Mouse (Mus musculus) adipocyte (in vitro differentiated cells): ENCODE measurements around the gene Hs3st6.

Source experiments
- DNase-seq: peaks from one replicate; pipeline ENCODE4 v3.0.0-alpha.2; 2016; ENCODE audit warnings: low spot score

The Hs3st6 gene

GRCm38 (mm10) chr17:24729067-24729466 lies 23.7 kb upstream of the Hs3st6 start:
- no peak for DNase-seq

- no peak for DNase-seq
Observed at GRCm38 (mm10) chr17:24730787-24731186, 22.0 kb upstream of the Hs3st6 start.

GRCm38 (mm10) chr17:24732233-24732935 lies 20.4 kb upstream of the Hs3st6 start:
- no peak for DNase-seq

- no peak for DNase-seq
Observed at GRCm38 (mm10) chr17:24733434-24734050, 19.2 kb upstream of the Hs3st6 start.

- no peak for DNase-seq
Observed at GRCm38 (mm10) chr17:24734513-24734912, 18.3 kb upstream of the Hs3st6 start.

GRCm38 (mm10) chr17:24735446-24735845 lies 17.3 kb upstream of the Hs3st6 start:
- DNase-seq, result no peak

- DNase-seq, result peak; percentile 100
Observed at GRCm38 (mm10) chr17:24736330-24737051, 16.3 kb upstream of the Hs3st6 start, which contains the start of gene Msrb1. TSS of gene Msrb1 (plus strand) at chr17:24736642.

- DNase-seq, result peak; percentile 36
Observed at GRCm38 (mm10) chr17:24737135-24737810, 15.5 kb upstream of the Hs3st6 start.

GRCm38 (mm10) chr17:24738238-24738637 lies 14.6 kb upstream of the Hs3st6 start:
- DNase-seq, result no peak

GRCm38 (mm10) chr17:24739926-24740325 lies 12.9 kb upstream of the Hs3st6 start:
- no peak for DNase-seq

GRCm38 (mm10) chr17:24742307-24742706 lies 10.5 kb upstream of the Hs3st6 start:
- peak; percentile 84 for DNase-seq

- DNase-seq, result peak; percentile 62
Observed at GRCm38 (mm10) chr17:24743896-24744295, 8.9 kb upstream of the Hs3st6 start.

- peak; percentile 41 for DNase-seq
Observed at GRCm38 (mm10) chr17:24744381-24744780, 8.4 kb upstream of the Hs3st6 start.

GRCm38 (mm10) chr17:24745526-24746497 lies 7.0 kb upstream of the Hs3st6 start:
- peak; percentile 95 for DNase-seq

- DNase-seq, result no peak
Observed at GRCm38 (mm10) chr17:24746986-24747385, 5.8 kb upstream of the Hs3st6 start.

- no peak for DNase-seq
Observed at GRCm38 (mm10) chr17:24751528-24751927, 1.3 kb upstream of the Hs3st6 start.

GRCm38 (mm10) chr17:24757394-24757793 lies 4.6 kb downstream of the Hs3st6 start:
- no peak for DNase-seq

- no peak for DNase-seq
Observed at GRCm38 (mm10) chr17:24761121-24761520, 8.3 kb downstream of the Hs3st6 start.

- no peak for DNase-seq
Observed at GRCm38 (mm10) chr17:24765016-24765905, 12.5 kb downstream of the Hs3st6 start.

- DNase-seq, result no peak
Observed at GRCm38 (mm10) chr17:24766266-24766875, 13.6 kb downstream of the Hs3st6 start.
